Mouse (Mus musculus) CD8-positive naive resting alpha-beta T cell, adult 2 months (primary cell): ENCODE measurements at regions not wholly inside any gene's neighbourhood (a gene's known extent, or its start where the extent isn't known, plus 50 kb on each side); places are given as distances from the start of the nearest gene placed in this dataset.

Source experiments
- DNase-seq, 2 experiments: peaks; one replicate each; pipeline ENCODE4 v3.0.0; 2022; ENCODE audit warnings: low read depth in 2 of 2, low spot score in 2 of 2

- no peak for DNase-seq
Measured at GRCm38 (mm10) chr4:89008561-89008960, 128.4 kb upstream of the Mtap start.

DNA sequence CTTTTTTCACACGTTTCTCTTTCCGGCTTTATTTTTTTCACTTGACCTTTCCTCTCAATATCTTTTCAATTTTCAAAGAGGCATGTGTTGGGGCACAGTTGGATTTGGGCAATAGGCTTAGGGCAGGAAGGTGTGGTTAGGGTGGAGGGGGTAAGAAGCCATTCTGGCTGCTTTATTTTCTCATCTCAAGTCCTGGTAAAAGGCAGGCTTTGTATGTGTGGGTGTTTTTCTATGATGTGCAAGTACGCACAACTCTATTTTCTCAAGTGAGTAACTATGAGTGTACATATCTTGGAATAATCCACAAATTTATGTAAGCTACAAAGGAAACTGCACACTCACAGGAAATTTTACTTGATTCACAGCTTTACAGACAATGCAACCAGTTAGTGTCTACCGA lies 121.5 kb upstream of the Ifne start:
- DNase-seq: no peak

DNA sequence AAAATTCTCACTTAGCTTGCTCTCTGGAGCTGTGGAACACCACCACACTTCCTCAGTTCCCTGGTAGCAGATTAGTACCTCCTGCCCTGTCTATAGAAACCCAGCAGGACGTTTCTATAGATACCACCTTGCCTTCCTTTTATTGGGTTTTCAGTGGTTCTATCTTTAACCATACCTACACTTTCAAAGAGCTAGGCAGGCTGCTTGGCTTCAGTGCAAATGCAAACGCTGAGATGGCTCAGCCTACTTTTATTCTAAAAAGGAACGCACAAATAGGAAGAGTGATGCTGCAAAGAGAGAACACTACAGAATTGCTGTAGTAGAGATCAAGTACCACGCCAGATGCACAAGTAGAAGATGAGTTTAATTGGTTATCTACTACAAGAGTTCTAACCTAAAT lies 120.9 kb upstream of the Ifne start:
- no peak for DNase-seq

GRCm38 (mm10) chr4:89000200-89000599 lies 120.2 kb upstream of the Ifne start:
- DNase-seq: no peak

DNA sequence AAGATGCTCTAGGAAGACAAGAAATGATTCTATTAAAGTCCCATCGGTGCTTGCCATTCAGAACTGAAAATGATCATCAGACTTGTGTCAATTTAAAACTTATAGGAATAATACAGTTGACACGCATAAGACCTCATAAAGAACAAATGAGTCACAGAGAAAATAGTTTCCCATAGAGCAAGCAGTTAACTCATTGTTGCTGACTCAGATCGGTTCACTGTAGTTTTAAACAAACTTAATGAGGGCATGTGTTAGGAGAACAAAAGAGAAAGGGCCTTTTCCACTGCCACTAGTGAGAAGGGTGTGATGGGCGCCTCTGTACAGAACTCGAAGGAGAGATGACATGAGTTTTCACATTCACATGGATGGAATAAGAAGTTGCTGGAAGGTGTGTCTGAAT lies 118.3 kb upstream of the Ifne start:
- no peak for DNase-seq

DNA sequence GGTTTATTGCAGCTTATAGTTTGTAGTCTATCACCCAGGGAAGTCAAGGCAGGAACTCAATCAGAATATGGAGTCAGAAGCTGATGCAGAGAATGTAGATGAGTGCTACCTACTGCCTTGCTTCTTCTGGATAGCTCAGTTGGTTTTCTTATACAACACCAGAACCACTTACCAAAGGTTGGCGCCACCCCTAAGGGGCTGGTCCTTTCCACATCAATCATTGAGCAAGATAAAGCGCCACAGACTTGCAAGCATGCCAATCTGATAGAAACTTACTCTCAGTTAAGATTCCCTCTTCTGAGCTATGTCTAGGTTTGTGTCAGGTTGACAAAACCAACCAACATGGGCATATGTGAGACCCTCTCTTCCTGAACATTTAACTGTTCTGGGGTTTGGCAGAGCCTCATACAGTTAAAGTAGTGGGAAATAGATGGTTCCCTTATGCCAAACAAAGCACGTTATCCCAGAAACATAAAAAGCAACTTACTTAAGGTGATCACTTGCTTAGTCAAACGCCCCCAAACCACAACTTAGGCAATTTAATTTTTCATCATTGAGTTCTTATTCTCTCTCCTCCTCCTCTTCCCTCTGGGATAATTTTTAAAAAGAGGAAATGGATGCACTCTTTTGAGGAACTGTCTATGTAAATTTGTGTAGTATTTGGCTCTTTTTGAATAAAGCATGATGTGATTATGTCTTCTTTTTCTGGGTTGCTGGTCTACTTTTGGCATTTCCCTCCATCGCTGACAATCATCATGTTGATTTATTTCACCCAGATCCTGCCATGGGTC lies 115.3 kb upstream of the Ifne start:
- DNase-seq: no peak

DNA sequence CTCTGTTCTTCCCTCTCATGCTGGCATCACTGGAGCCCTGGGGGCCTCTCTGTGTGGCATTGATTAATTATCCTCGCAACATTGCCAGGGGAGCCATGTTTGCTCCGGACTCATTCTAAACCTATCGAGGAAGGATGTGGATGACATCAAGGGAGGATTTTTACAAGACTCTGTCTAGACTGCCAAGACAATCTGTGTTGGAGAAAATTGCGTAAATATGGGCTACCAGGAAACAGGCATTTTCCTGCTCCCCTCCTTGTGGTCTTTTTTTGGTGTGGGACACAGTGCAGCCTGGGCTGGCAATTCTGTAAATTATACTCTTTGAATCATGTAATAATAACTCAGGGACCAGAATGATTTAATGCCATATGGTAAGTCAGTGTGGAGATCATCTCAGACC lies 114.5 kb upstream of the Ifne start:
- no peak for DNase-seq

DNA sequence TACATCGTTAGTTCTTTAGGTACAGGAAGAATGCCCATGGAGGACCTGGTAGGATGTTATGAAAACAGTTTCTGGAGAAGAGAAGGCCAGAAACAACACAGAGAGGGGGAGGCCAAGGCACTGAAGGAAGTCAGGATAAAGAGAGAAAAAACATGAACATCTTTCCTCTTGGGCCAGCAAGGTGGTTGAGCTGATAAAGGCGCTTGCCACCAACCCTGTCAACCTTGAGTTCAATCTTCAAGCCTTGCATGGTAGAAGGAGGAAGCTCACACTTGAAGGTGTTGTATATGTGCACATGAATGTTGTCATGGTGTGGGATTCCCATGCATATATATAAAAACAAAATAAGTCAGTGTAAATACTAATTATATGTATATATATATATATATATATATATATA lies 112.5 kb upstream of the Ifne start:
- no peak for DNase-seq

DNA sequence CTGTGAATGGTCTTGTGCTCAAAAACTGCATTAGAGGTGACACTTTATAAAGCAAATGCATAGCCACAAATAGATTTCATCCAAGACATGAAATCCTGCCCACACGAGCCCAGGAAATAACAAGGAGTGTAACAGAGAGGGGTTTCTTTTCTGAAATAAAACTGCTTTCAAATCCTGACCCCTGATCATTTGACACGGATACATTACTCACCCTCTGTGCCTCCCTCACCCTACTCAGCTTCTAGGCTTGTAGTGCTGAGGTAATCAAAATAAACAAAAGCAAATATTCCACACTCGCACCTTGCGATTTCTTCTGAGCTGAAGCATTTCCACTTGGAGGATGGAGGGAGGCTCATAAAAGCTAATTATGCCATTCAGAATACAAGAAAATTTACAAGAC lies 108.4 kb upstream of the Ifne start:
- no peak for DNase-seq

DNA sequence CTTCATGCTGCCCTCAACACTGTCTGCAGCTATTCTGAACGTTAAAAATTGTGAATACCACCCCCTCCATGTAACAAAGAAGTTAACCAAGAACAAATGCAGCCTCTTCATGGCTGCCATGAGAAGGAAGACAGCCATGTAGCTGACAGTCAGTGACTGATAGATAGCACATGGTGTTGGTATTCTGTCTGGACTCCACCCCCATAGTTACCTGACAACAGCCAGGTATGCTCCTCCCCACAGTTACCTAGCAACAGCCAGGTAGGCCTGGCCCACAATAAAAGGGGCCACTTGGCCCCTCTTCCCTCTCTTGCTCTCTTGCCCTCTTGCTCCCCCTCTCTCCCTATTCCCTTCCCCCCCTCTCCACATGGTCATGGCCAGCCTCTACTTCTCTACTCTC lies 107.1 kb upstream of the Ifne start:
- no peak for DNase-seq

- DNase-seq: no peak
Measured at GRCm38 (mm10) chr4:88982457-88982856, 102.5 kb upstream of the Ifne start.

GRCm38 (mm10) chr4:88977099-88977888 lies 97.3 kb upstream of the Ifne start:
- no peak for DNase-seq

- no peak for DNase-seq
Measured at GRCm38 (mm10) chr4:88974535-88974934, 94.5 kb upstream of the Ifne start.

DNA sequence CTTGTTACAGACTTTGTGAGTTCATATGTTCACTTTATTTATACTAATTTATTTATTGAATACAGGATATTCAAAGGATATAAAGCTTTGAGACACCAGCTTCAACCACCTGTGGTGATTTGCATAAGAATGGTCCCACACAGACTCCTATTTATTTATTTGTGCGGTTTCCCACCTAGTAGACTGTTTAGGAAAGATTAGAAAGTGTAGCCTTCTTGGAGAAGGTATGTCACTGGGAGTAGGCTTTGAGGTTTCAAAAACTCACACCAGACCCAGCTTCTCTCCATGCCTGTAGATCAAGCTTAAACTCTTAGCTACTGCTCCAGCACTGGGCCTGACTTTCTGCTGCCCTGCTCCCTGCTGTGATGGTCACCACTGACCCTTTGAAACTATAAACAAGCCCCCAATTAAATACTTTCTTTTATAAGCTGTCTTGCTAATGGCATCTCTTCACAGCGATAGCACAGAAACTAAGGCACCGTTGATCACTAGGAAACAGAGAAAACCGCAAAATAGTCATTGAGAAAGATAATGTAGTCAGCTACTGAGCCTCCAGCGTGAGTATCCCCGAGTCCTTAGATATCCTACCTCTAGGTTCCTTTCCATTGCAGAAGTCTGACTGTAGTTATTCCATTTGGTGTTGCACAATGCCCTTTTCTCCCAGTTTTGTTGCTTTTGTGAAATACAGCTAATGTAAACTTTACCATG lies 89.3 kb upstream of the Ifne start:
- no peak for DNase-seq

- no peak for DNase-seq
Measured at GRCm38 (mm10) chr4:88959621-88960020, 79.6 kb upstream of the Ifne start.

DNA sequence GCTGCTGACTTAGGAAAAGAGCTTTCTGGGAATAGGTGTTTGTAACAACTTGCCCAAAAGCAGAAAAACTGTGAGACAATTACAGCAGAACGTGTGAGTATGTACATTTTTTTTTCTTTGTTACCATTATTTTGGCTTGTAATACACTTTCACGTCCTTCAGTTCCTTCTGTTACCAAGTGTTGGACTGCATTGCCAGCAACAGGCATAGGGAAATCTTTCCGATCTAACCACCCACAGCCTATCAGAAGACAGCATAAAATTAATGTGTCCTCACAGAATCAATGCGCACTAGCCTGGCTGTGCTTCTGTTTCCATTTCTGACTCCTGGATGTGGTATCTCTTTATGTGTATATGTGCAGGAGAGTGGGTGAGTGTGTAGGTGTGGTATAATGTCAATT lies 76.6 kb upstream of the Ifne start:
- DNase-seq: no peak

DNA sequence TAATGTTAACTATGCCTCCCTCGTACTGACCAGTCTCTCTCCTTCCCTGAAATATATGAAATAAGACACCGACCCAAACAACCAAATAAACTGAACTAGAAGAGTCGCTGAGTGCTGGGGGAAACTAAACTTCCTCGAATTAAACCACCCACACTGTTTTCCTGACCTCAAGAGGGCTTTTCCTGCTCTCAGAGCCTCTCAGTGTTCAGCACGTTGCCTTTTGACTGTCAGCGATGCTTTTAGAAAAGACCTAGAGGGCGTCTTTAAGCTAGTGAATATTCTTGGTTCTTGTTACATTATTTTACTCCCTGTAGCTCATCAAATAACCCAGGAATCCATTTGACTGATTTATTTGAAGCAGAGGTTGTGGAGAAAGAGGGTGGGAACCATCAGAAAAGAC lies 76.2 kb upstream of the Ifne start:
- no peak for DNase-seq

- no peak for DNase-seq
Measured at GRCm38 (mm10) chr4:88955571-88955970, 75.6 kb upstream of the Ifne start.

DNA sequence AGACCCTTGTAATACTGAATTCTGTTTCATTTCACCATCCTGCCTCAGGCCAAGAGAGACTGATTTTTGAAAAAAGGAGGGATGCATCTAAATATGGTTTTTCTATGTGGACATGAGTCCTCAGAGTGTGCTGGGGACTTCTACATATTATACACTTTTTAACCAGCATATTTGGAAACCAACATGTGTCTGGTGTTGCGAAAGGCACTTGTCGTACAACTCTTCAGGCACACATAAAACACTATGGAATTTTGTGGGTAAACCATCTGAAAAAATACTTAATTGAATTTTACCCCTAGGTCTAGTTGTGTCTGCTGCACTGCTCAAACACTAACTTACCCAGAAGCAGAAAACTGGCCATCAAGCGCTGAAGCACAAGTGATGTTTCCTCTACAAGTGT lies 74.0 kb upstream of the Ifne start:
- DNase-seq: no peak

GRCm38 (mm10) chr4:88951034-88951336 lies 71.0 kb upstream of the Ifne start:
- no peak for DNase-seq

- no peak for DNase-seq
Measured at GRCm38 (mm10) chr4:88950181-88951033, 70.4 kb upstream of the Ifne start.
